9 mouse cellular contexts compared by ENCODE assay signal in genomic region chr5:35728957-35729460, GRCm38 (mm10). TPM values are rescaled to one million over a fixed set of nuclear protein-coding genes. Genes with fewer than 3 reads are reported as not detected.
A peak's percentile ranks its signal among the peaks of the same experiment; 100 is the strongest.
DNase-seq lines count a peak whose midpoint lies in the region; ATAC-seq lines count a peak whose summit lies in the region.
"Had no signal": no experiment of that assay in that cellular context is flagged by ENCODE, and none has a peak within 500 bp of the region (broad histone marks: within the 10 kb centered on the region; RNA-seq: fewer than 3 reads in every experiment).

No protein-coding gene starts in this region.

- no peaks in the 10 kb centered on the region for H3K27me3 ChIP-seq in forebrain, embryonic 12.5 days
- H3K27me3 ChIP-seq in forebrain, embryonic 11.5 days (ENCODE audit: control insufficient read depth, insufficient read depth, low read length), result no peaks in the 10 kb centered on the region

- H3K36me3 ChIP-seq in forebrain, embryonic 12.5 days (replicated peaks), result no peaks in the 10 kb centered on the region
- no peaks in the 10 kb centered on the region for H3K36me3 ChIP-seq in forebrain, embryonic 11.5 days (ENCODE audit: control insufficient read depth, insufficient read depth, low read length)

- ATAC-seq in forebrain, embryonic 12.5 days (ENCODE audit: low FRiP score), result no peak
- ATAC-seq in forebrain, embryonic 11.5 days (replicated peaks; ENCODE audit: low FRiP score), result no peak
- peak; percentile 83 for ATAC-seq in megakaryocyte, adult 5-6 weeks (ENCODE audit: poor library complexity, severe bottlenecking)

- H3K9me3 ChIP-seq in forebrain, embryonic 12.5 days, result no peaks in the 10 kb centered on the region
- H3K9me3 ChIP-seq in forebrain, embryonic 11.5 days (ENCODE audit: control insufficient read depth, low read length), result no peaks in the 10 kb centered on the region

- intact Hi-C loops in gastrocnemius, postnatal 14 days (cut with DNase I; ENCODE audit: low total_unique reads), result no loop called here
- intact Hi-C loops in left cerebral cortex, postnatal 10 days (cut with DNase I), result no loop called here

- WGBS in forebrain, embryonic 12.5 days, result 65% methylated on average over 11 of the region's 11 CpGs
- WGBS in forebrain, embryonic 11.5 days, result 64% methylated on average over 11 of the region's 11 CpGs

- no peaks in the 10 kb centered on the region for H3K4me1 ChIP-seq in forebrain, embryonic 12.5 days
- H3K4me1 ChIP-seq in forebrain, embryonic 11.5 days (replicated peaks; ENCODE audit: control insufficient read depth, insufficient read depth, low read length), result no peaks in the 10 kb centered on the region

- no peak overlapping the region for H3K4me3 ChIP-seq in forebrain, embryonic 12.5 days (replicated peaks)
- H3K4me3 ChIP-seq in forebrain, embryonic 11.5 days (ENCODE audit: low read depth, low read length), result no peak overlapping the region
- H3K4me3 ChIP-seq: myocyte had no signal

- no peak overlapping the region for H3K4me2 ChIP-seq in forebrain, embryonic 12.5 days
- no peak overlapping the region for H3K4me2 ChIP-seq in forebrain, embryonic 11.5 days (ENCODE audit: low read depth, low read length, severe bottlenecking)

- DNase-seq in forebrain, embryonic 11.5 days (ENCODE audit: low spot score), result no peak
- DNase-seq in cerebellum, adult 9-10 months, result peak; percentile 73
- DNase-seq in gastrocnemius, postnatal 14 days, result peak; percentile 56
- DNase-seq in induced T-regulatory cell, adult 2 months (ENCODE audit: low read depth), result peak; percentile 60
- peak; percentile 43 to 89 for DNase-seq in left cerebral cortex, postnatal 10 days (ENCODE audit: extremely low spot score in 1 of 2, low spot score in 2 of 2)
- DNase-seq in spleen, postnatal 10 days (ENCODE audit: low spot score in 2 of 2), result peak; percentile 45 to 75

- no peak overlapping the region for H3K9ac ChIP-seq in forebrain, embryonic 12.5 days
- H3K9ac ChIP-seq in forebrain, embryonic 11.5 days (ENCODE audit: low read length), result no peak overlapping the region; the same call in 1 of the 2 replicates

- H3K27ac ChIP-seq in forebrain, embryonic 12.5 days, result peak overlapping the region; percentile 53; the same call in 1 of the 2 replicates
- no peak overlapping the region for H3K27ac ChIP-seq in forebrain, embryonic 11.5 days (ENCODE audit: low read depth, low read length)

RNA-seq across cellular contexts. Expression of gene Sh3tc1, which starts 10.8 kb away (rescaled TPM):
- polyA plus RNA-seq in forebrain, embryonic 12.5 days (2016; fragmentation: Nextera tagmentation; extraction: Ambion mirVana), result 3.0 and 4.0 TPM in 2 replicates
- 3.4 TPM in 2 replicates for polyA plus RNA-seq in forebrain, embryonic 11.5 days (2014; fragmentation: Nextera tagmentation; extraction: Ambion mirVana)
- 1 to 10 TPM; 3.9 to 4.4 TPM for total RNA-seq in gastrocnemius, postnatal 14 days (2021)
- total RNA-seq in left cerebral cortex, postnatal 10 days (2021), result 1 to 10 TPM; 2.8 to 4.1 TPM
- 6.6 and 6.8 TPM in 2 replicates for total RNA-seq in megakaryocyte, adult 5-6 weeks (2015)
- 13.1 and 14.4 TPM in 2 replicates for total RNA-seq in megakaryocyte, adult 5-6 weeks (2017)

RNA-seq across cellular contexts. Expression of gene Ablim2, which starts 28.7 kb away (rescaled TPM):
- 1.2 and 1.3 TPM in 2 replicates for polyA plus RNA-seq in forebrain, embryonic 12.5 days (2016; fragmentation: Nextera tagmentation; extraction: Ambion mirVana)
- 0.09 TPM in 1 of 2 replicates, not detected in the other for polyA plus RNA-seq in forebrain, embryonic 11.5 days (2014; fragmentation: Nextera tagmentation; extraction: Ambion mirVana)
- 10 to 100 TPM; 36.0 to 41.7 TPM for total RNA-seq in gastrocnemius, postnatal 14 days (2021)
- 10 to 100 TPM; 73.1 to 80.7 TPM for total RNA-seq in left cerebral cortex, postnatal 10 days (2021)
- total RNA-seq in megakaryocyte, adult 5-6 weeks (2015), result 0.04 TPM in 1 of 2 replicates, not detected in the other
- not detected in 2 replicates for total RNA-seq in megakaryocyte, adult 5-6 weeks (2017)

RNA-seq across cellular contexts. Expression of gene Htra3, which starts 49.4 kb away (rescaled TPM):
- 5.9 and 8.2 TPM in 2 replicates for polyA plus RNA-seq in forebrain, embryonic 12.5 days (2016; fragmentation: Nextera tagmentation; extraction: Ambion mirVana)
- 5.7 and 6.3 TPM in 2 replicates for polyA plus RNA-seq in forebrain, embryonic 11.5 days (2014; fragmentation: Nextera tagmentation; extraction: Ambion mirVana)
- 10 to 100 TPM; 49.9 to 54.6 TPM for total RNA-seq in gastrocnemius, postnatal 14 days (2021)
- 10 to 100 TPM; 14.0 to 14.9 TPM for total RNA-seq in left cerebral cortex, postnatal 10 days (2021)
- 0.04 TPM in 1 of 2 replicates, not detected in the other for total RNA-seq in megakaryocyte, adult 5-6 weeks (2015)
- not detected in 2 replicates for total RNA-seq in megakaryocyte, adult 5-6 weeks (2017)

Comparison
In these comparisons a context has a peak if more than half of its experiments do, and no peak if none do; other contexts are left out.
1. RNA of gene Ablim2, which starts 28.7 kb away (total RNA-seq): 73.1 to 80.7 TPM in left cerebral cortex, postnatal 10 days and 36.0 to 41.7 TPM in gastrocnemius, postnatal 14 days; 0.04 TPM in megakaryocyte, adult 5-6 weeks; every median in the first group is over 10 times any median in the second.
2. RNA of gene Htra3, which starts 49.4 kb away (total RNA-seq): 49.9 to 54.6 TPM in gastrocnemius, postnatal 14 days and 14.0 to 14.9 TPM in left cerebral cortex, postnatal 10 days; 0.04 TPM in megakaryocyte, adult 5-6 weeks; every median in the first group is over 10 times any median in the second.